Mouse (Mus musculus): ENCODE results near the gene Galc.

DNA sequence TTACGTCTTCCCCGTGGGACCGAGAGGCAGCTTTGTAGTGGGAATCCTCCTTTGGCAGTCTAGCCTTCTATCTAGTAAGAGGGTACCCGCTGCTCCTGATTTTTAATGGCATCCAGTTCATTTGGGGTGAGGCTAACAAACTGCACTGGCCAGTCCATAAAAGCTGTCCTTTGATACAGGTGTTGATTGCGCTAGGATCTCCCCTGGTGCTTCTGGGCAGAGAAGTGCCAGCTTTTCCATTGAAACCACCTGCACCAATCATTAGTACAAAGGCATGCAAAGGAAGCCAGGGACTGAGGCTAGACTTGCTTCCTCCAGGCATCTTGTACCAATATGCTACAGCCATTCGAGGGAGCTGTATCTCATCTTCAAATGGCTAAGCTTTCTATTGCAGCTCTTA, 98.4 kb downstream of the Galc start:
- TF ChIP-seq POLR2A (IDR thresholded peaks at IDR 0.05; ENCODE audit: insufficient read depth, low read depth, low read length), result no peak
- TF ChIP-seq CTCF (IDR thresholded peaks at IDR 0.05), result no peak
- TF ChIP-seq EP300 (IDR thresholded peaks at IDR 0.05; ENCODE audit: insufficient read depth, low read depth, low read length), result no peak

All from heart, adult 2 months (tissue).